Mouse (Mus musculus) kidney, embryonic 15.5 days (tissue): ENCODE results near the gene Dnaja3. TPM values are rescaled to one million over a fixed set of nuclear protein-coding genes. Genes with fewer than 3 reads are reported as not detected.
A peak's percentile ranks its signal among the peaks of the same experiment; 100 is the strongest.

ENCODE experiments used
- ATAC-seq: fragments of 200-750 bp; cut with Nextera tagmentation; replicated peaks from 2 replicates; pipeline ENCODE4 v1.8.0; 2017; ENCODE audit warnings: moderate TSS enrichment; ENCODE audit not compliant: low FRiP score
- H3K27ac ChIP-seq: fragments of 300-500 bp; sonication (generic); 2 replicates; pipeline ENCODE4 v1.5.1; 2015; ENCODE audit warnings: mild to moderate bottlenecking, inconsistent platforms
- H3K27me3 ChIP-seq: fragments of 300-500 bp; sonication (generic); 2 replicates; pipeline ENCODE4 v1.6.1; 2015; ENCODE audit warnings: inconsistent platforms
- H3K36me3 ChIP-seq: fragments of 300-500 bp; sonication (generic); 2 replicates; pipeline ENCODE4 v1.6.1; 2015; ENCODE audit warnings: inconsistent platforms
- H3K4me1 ChIP-seq: fragments of 300-500 bp; sonication (generic); 2 replicates; pipeline ENCODE4 v1.6.1; 2015; ENCODE audit warnings: inconsistent platforms
- H3K4me2 ChIP-seq: fragments of 300-500 bp; sonication (generic); 2 replicates; pipeline ENCODE4 v1.6.1; 2015; ENCODE audit warnings: moderate library complexity, mild to moderate bottlenecking, inconsistent platforms
- H3K4me3 ChIP-seq: fragments of 300-500 bp; sonication (generic); replicated peaks from 2 replicates; pipeline ENCODE4 v1.5.1; 2015; ENCODE audit warnings: mild to moderate bottlenecking, inconsistent platforms
- H3K9ac ChIP-seq: fragments of 300-500 bp; sonication (generic); 2 replicates; pipeline ENCODE4 v1.6.1; 2015; ENCODE audit warnings: mild to moderate bottlenecking, inconsistent platforms
- H3K9me3 ChIP-seq: fragments of 300-500 bp; sonication (generic); replicated peaks from 2 replicates; pipeline ENCODE4 v1.6.1; 2016; ENCODE audit warnings: inconsistent platforms
- WGBS: fragments of 180-500 bp; shearing (Covaris S2); methylation state at CpG from one replicate; pipeline ENCODE4 v1.1.7; 2015; ENCODE audit warnings: mixed read lengths; 5-methylcytosine and 5-hydroxymethylcytosine counted together
- polyA plus RNA-seq: library from polyadenylated mRNA; unstranded; fragments of >200 nt; fragmentation: Nextera tagmentation; extraction: Ambion mirVana; gene quantifications from 2 replicates; pipeline ENCODE4 v1.2.1, GENCODE M21; 2015

Dnaja3 gene
- polyA plus RNA-seq, 1 experiment from 2014 or later, result 77.7 TPM

- H3K36me3 ChIP-seq, result peaks cover 63% of the 10 kb centered on the region
- 0 out of 2 replicates have a peak overlapping the region, but pooled peaks have one; percentile 15 for H3K4me2 ChIP-seq
- ATAC-seq, result no peak
- H3K9ac ChIP-seq, result no peak overlapping the region
- 57% methylated on average over 4 of the region's 4 CpGs for WGBS
- H3K4me3 ChIP-seq, result no peak overlapping the region
- H3K27me3 ChIP-seq, result no peaks in the 10 kb centered on the region
- peaks cover 82% of the 10 kb centered on the region for H3K4me1 ChIP-seq
- peak overlapping the region; percentile 85 for H3K27ac ChIP-seq
- H3K9me3 ChIP-seq, result no peaks in the 10 kb centered on the region
Measured at GRCm38 (mm10) chr16:4646831-4647230, 7.0 kb downstream of the Dnaja3 start.

DNA sequence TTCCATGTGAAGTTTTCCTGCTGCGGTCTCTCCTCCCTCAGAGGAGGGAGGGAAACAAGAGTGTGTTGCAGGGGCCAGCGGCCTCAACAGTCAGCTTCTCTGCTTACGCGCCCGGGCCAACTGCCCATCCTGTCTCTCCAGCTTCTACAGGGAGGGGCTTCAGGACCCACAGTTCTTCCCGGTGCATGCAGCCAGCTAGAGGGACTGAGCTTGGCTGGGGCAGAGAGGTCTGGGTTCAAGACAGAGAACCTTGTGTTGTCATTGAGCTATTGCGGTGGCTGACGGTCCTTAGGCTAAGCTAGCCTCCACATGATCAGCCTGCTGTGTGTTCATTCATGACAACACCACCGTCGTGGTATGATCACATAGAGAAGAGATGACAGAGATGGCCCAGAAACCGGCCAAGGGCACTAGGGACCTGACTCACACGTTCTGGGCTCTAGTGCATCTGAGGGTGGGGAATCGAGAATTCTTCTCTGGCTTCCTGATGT lies 7.9 kb downstream of the Dnaja3 start:
- peaks cover 72% of the 10 kb centered on the region for H3K36me3 ChIP-seq
- H3K27ac ChIP-seq, result peak overlapping the region; percentile 85
- H3K4me2 ChIP-seq, result 0 out of 2 replicates have a peak overlapping the region, but pooled peaks have one; percentile 15
- no peak overlapping the region for H3K9ac ChIP-seq
- peaks cover 76% of the 10 kb centered on the region for H3K4me1 ChIP-seq
- no peak overlapping the region for H3K4me3 ChIP-seq
- H3K9me3 ChIP-seq, result no peaks in the 10 kb centered on the region
- 53% methylated on average over 13 of the region's 13 CpGs for WGBS
- no peak for ATAC-seq
- H3K27me3 ChIP-seq, result no peaks in the 10 kb centered on the region

- ATAC-seq, result no peak
- Histone ChIP-seq H3K4me1 (peaks cover 71% of the 10 kb centered on the region), H3K9ac (no peak overlapping the region), H3K27me3 (no peaks in the 10 kb centered on the region), H3K4me3 (no peak overlapping the region), H3K9me3 (no peaks in the 10 kb centered on the region), H3K4me2 (no peak overlapping the region), H3K27ac (peak overlapping the region; percentile 85), H3K36me3 (peaks cover 80% of the 10 kb centered on the region)
- 72% methylated on average over 28 of the region's 28 CpGs for WGBS
Measured at GRCm38 (mm10) chr16:4648416-4649023, 8.7 kb downstream of the Dnaja3 start.

- Histone ChIP-seq H3K9ac (no peak overlapping the region), H3K36me3 (peaks cover 84% of the 10 kb centered on the region), H3K4me1 (peaks cover 65% of the 10 kb centered on the region), H3K9me3 (no peaks in the 10 kb centered on the region), H3K27ac (no peak overlapping the region), H3K4me3 (no peak overlapping the region), H3K27me3 (no peaks in the 10 kb centered on the region), H3K4me2 (no peak overlapping the region)
- ATAC-seq, result no peak
- WGBS, result 83% methylated on average over 5 of the region's 5 CpGs
Measured at GRCm38 (mm10) chr16:4649211-4649610, 9.4 kb downstream of the Dnaja3 start.

- ATAC-seq, result no peak
- peaks cover 81% of the 10 kb centered on the region for H3K36me3 ChIP-seq
- no peak overlapping the region for H3K4me2 ChIP-seq
- H3K9ac ChIP-seq, result no peak overlapping the region
- 82% methylated on average over 11 of the region's 11 CpGs for WGBS
- no peak overlapping the region for H3K4me3 ChIP-seq
- peaks cover 65% of the 10 kb centered on the region for H3K4me1 ChIP-seq
- H3K27me3 ChIP-seq, result no peaks in the 10 kb centered on the region
- no peaks in the 10 kb centered on the region for H3K9me3 ChIP-seq
- no peak overlapping the region for H3K27ac ChIP-seq
Measured at GRCm38 (mm10) chr16:4649692-4650091, 9.9 kb downstream of the Dnaja3 start.

GRCm38 (mm10) chr16:4650161-4650560 lies 10.4 kb downstream of the Dnaja3 start:
- no peak for ATAC-seq
- peaks cover 67% of the 10 kb centered on the region for H3K4me1 ChIP-seq
- H3K4me2 ChIP-seq, result no peak overlapping the region
- H3K9ac ChIP-seq, result no peak overlapping the region
- no peak overlapping the region for H3K4me3 ChIP-seq
- no peaks in the 10 kb centered on the region for H3K9me3 ChIP-seq
- no peak overlapping the region for H3K27ac ChIP-seq
- WGBS, result 85% methylated on average over 3 of the region's 3 CpGs
- H3K36me3 ChIP-seq, result peaks cover 82% of the 10 kb centered on the region
- H3K27me3 ChIP-seq, result no peaks in the 10 kb centered on the region

DNA sequence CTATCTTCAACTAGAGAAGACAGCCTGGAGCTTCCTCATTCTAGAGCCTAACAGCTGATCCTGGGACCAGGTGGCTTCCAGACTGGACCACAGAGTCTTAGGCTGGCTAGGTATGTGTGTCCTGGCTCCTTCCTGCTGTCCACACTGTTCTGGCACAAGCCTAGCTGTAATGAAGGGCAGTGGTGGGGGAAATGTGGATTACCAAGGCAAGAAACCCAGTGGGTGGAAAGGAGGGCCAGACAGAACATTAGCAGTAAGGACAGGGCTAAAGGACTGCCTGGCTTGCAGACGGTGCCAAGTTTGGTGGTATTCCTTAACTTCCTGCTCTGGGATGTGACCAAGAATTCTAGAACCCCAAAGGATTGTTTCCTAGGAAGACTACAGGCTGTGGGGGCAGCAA lies 11.3 kb downstream of the Dnaja3 start:
- Histone ChIP-seq H3K36me3 (peaks cover 73% of the 10 kb centered on the region), H3K4me1 (peaks cover 68% of the 10 kb centered on the region), H3K4me2 (no peak overlapping the region), H3K27me3 (no peaks in the 10 kb centered on the region), H3K4me3 (no peak overlapping the region), H3K27ac (0 out of 2 replicates have a peak overlapping the region, but pooled peaks have one; percentile 7), H3K9me3 (no peaks in the 10 kb centered on the region), H3K9ac (no peak overlapping the region)
- 73% methylated on average over 1 of the region's 1 CpGs for WGBS
- no peak for ATAC-seq

GRCm38 (mm10) chr16:4651624-4652023 lies 11.8 kb downstream of the Dnaja3 start:
- Histone ChIP-seq H3K4me1 (peaks cover 68% of the 10 kb centered on the region), H3K4me2 (no peak overlapping the region), H3K27me3 (no peaks in the 10 kb centered on the region), H3K36me3 (peaks cover 73% of the 10 kb centered on the region), H3K9me3 (no peaks in the 10 kb centered on the region), H3K9ac (no peak overlapping the region), H3K27ac (0 out of 2 replicates have a peak overlapping the region, but pooled peaks have one; percentile 7), H3K4me3 (no peak overlapping the region)
- ATAC-seq, result no peak
- WGBS, result 71% methylated on average over 7 of the region's 7 CpGs

DNA sequence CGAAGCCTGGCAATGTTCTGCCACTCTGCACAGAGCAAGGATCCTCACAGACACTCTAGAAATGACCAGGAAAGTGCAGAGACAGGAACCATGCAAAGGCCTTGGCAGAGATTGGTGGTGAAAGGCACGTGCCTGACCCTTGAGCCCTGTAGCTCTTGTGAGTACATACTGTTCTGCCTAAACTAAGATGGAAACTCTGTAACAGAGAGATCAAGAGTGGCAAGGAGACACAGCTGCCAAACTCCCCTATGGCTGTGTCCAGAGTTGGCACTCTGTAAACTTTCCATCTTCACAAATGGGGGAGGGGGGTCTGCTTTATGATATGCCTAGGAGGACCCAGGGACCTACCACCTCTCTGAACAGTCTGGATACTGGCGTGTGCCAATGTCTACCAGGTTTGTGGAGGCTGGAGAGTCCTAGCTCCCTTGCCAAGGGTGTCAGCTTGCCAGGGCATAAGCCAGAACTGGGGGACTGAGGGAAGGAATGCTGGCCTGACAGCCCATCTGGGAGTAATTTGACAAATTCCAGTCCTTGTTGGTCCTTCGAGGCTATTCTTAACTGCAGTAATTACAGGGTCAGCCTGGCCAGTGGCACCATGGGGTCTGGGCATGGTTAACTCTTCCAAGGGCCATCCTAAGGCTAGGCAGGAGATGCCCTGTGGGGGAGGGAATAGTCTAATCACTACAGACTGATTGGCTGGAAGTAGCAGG lies 13.1 kb downstream of the Dnaja3 start:
- Histone ChIP-seq H3K4me2 (no peak overlapping the region), H3K9ac (no peak overlapping the region), H3K4me3 (no peak overlapping the region), H3K4me1 (peaks cover 62% of the 10 kb centered on the region), H3K27me3 (no peaks in the 10 kb centered on the region), H3K27ac (no peak overlapping the region), H3K9me3 (no peaks in the 10 kb centered on the region), H3K36me3 (peaks cover 67% of the 10 kb centered on the region)
- 72% methylated on average over 4 of the region's 4 CpGs for WGBS
- ATAC-seq, result no peak

GRCm38 (mm10) chr16:4654706-4655105 lies 14.9 kb downstream of the Dnaja3 start:
- Histone ChIP-seq H3K9me3 (no peaks in the 10 kb centered on the region), H3K4me1 (peaks cover 55% of the 10 kb centered on the region), H3K4me2 (no peak overlapping the region), H3K27ac (peak overlapping the region; percentile 86), H3K27me3 (no peaks in the 10 kb centered on the region), H3K36me3 (peaks cover 49% of the 10 kb centered on the region), H3K9ac (no peak overlapping the region), H3K4me3 (no peak overlapping the region)
- 69% methylated on average over 10 of the region's 10 CpGs for WGBS
- no peak for ATAC-seq

- Histone ChIP-seq H3K9ac (peak overlapping the region; percentile 29; the same call in 1 of the 2 replicates), H3K4me3 (no peak overlapping the region), H3K27me3 (no peaks in the 10 kb centered on the region), H3K27ac (peak overlapping the region; percentile 86), H3K4me2 (no peak overlapping the region), H3K4me1 (peaks cover 53% of the 10 kb centered on the region), H3K9me3 (no peaks in the 10 kb centered on the region), H3K36me3 (peaks cover 43% of the 10 kb centered on the region)
- ATAC-seq, result no peak
- 62% methylated on average over 4 of the region's 4 CpGs for WGBS
Measured at GRCm38 (mm10) chr16:4655251-4655734, 15.5 kb downstream of the Dnaja3 start.
